In genomic region chr7:111969198-111969887, GRCm38 (mm10) we compare ENCODE assay signal across 7 mouse cellular contexts. TPM values are rescaled to one million over a fixed set of nuclear protein-coding genes. Genes with fewer than 3 reads are reported as not detected.
DNase-seq lines count a peak whose midpoint lies in the region; ATAC-seq and TF ChIP-seq lines count a peak whose summit lies in the region.

No protein-coding gene starts in this region.

- H3K9me3 ChIP-seq in E14TG2a.4 (ENCODE audit: low read length): no peaks in the 10 kb centered on the region
- H3K9me3 ChIP-seq in lung, postnatal 0 days (ENCODE audit: low read length): no peaks in the 10 kb centered on the region

- intact Hi-C loops in gastrocnemius, postnatal 14 days (cut with DNase I; ENCODE audit: low total_unique reads): loop anchor here (5.0 kb wide), 3 partner anchors 187 to 787 kb away; no protein-coding TSS in a partner anchor

- H3K4me2 ChIP-seq in lung, postnatal 0 days (replicated peaks; ENCODE audit: low read depth, low read length): no peak overlapping the region

- no peak overlapping the region for H3K4me3 ChIP-seq in E14TG2a.4 (replicated peaks; ENCODE audit: low read length)
- H3K4me3 ChIP-seq in layer of hippocampus, adult 2 months: no peak overlapping the region
- no peak overlapping the region for H3K4me3 ChIP-seq in lung, postnatal 0 days (ENCODE audit: low read depth, low read length)

- peak; percentile 18; the same call in 1 of the 2 replicates for TF ChIP-seq CTCF in E14TG2a.4 (conservative IDR thresholded peaks at IDR 0.05; ENCODE audit: low read length)
- peak; percentile 91 for TF ChIP-seq CTCF in layer of hippocampus, adult 2 months (conservative IDR thresholded peaks at IDR 0.05)
- TF ChIP-seq CTCF in lung, postnatal 0 days (IDR thresholded peaks at IDR 0.05): peak; percentile 84

- H3K36me3 ChIP-seq in E14TG2a.4 (ENCODE audit: insufficient read depth, low read length): no peaks in the 10 kb centered on the region
- H3K36me3 ChIP-seq in lung, postnatal 0 days (ENCODE audit: insufficient read depth, low read length): no peaks in the 10 kb centered on the region

- ATAC-seq in lung, postnatal 0 days: peak; percentile 68

- DNase-seq in ZHBTc4 (ENCODE audit: low read depth, low spot score): peak; percentile 50
- peak; percentile 59 to 83 for DNase-seq in cerebellum, postnatal 4 days (ENCODE audit: low spot score in 2 of 2)
- DNase-seq in gastrocnemius, postnatal 14 days: peak; percentile 64
- DNase-seq in layer of hippocampus, adult 2 months (ENCODE audit: low spot score in 2 of 2): peak; percentile 83 to 87
- DNase-seq in lung, postnatal 0 days (ENCODE audit: low spot score): peak; percentile 90
- peak; percentile 87 for DNase-seq in right cerebral cortex, postnatal 4 days

- TF ChIP-seq EP300 in lung, postnatal 0 days (IDR thresholded peaks at IDR 0.05): 0 out of 2 replicates have a peak, but pooled peaks have one; percentile 33

- no peak overlapping the region for H3K9ac ChIP-seq in lung, postnatal 0 days (replicated peaks; ENCODE audit: low read depth)

- no peaks in the 10 kb centered on the region for H3K27me3 ChIP-seq in E14TG2a.4 (ENCODE audit: insufficient read depth, low read length)
- H3K27me3 ChIP-seq in lung, postnatal 0 days (replicated peaks; ENCODE audit: insufficient read depth, low read length): no peaks in the 10 kb centered on the region

- no peaks in the 10 kb centered on the region for H3K4me1 ChIP-seq in E14TG2a.4 (replicated peaks; ENCODE audit: low read depth, low read length)
- no peaks in the 10 kb centered on the region for H3K4me1 ChIP-seq in lung, postnatal 0 days (ENCODE audit: insufficient read depth, low read depth, low read length)

- WGBS in lung, postnatal 0 days: 48% methylated on average over 4 of the region's 4 CpGs

- no peak overlapping the region for H3K27ac ChIP-seq in layer of hippocampus, adult 2 months
- no peak overlapping the region for H3K27ac ChIP-seq in lung, postnatal 0 days (ENCODE audit: low read length)

RNA-seq across cellular contexts. Expression of gene Usp47, which starts 54.0 kb away (rescaled TPM):
- total RNA-seq in gastrocnemius, postnatal 14 days (2021): 100 to 1,000 TPM; 123 to 126 TPM
- 10 to 100 TPM; 65.3 to 66.9 TPM for total RNA-seq in layer of hippocampus, adult 2 months (2021)
- polyA plus RNA-seq in lung, postnatal 0 days (2015; fragmentation: Nextera tagmentation; extraction: Ambion mirVana): 33.1 and 36.4 TPM in 2 replicates

Comparison
In these comparisons a context has a peak if more than half of its experiments do, and no peak if none do; other contexts are left out.
1. CTCF ChIP-seq: peak in every context shown above with its lines; median percentile 91 in layer of hippocampus, adult 2 months; 84 in lung, postnatal 0 days; 18 in E14TG2a.4.